Mouse (Mus musculus): ENCODE results near the gene Lmod3. TPM values are rescaled to one million over a fixed set of nuclear protein-coding genes. Genes with fewer than 3 reads are reported as not detected.

Gene Lmod3
- total RNA-seq, 2 experiments from 2014 or later, result 50.2 to 55.6 TPM

DNA sequence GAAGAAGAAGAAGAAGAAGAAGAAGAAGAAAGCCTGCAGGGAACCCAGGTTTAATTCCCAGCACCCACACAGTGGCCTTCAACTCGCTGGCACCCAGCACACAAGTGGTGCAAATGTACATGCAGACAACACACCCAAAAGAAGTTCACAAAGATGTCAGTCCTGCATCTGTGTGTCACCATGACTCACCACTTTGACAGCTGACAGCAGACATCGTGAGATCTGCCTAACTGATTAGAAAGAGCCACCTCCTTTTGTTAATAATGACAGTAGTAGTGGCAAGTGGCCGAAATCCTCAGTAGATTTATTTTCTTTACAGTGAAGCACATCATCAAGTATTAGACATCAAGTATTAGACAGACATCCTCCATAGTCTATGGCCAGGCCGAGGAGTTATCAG, 45.5 kb downstream of the Lmod3 start:
- intact Hi-C loops (cut with DNase I), result no loop called here
- no peak for DNase-seq

DNA sequence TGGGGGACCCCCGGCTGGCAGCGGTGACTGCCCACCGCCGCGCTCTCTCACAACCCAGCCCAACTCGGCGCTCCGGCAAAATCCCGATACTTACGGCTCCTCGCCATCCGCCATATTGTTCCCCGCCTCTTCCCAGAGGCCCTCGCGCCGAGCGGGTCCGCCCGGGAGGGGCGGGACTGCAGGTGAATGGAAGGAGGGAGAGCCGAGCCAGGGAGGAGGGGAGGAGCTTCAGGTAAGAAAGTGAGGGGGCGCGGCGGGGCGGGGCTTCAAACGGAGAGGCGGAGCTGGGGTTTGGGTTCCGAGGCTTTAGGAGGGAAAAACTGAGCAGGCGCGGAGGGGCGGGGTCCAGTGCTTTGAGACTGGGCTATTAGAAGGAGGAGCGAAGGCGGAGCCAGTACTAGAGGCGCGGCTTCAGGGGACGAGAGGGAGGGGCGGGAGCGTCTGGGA, 47.1 kb downstream of the Lmod3 start, which contains the start of gene Uba3:
TSS of gene Uba3 (minus strand) at position 209 of the 447 bp plus-strand sequence.
- intact Hi-C loops (cut with DNase I), result no loop called here
- peak; percentile 98 to 99 for DNase-seq

DNA sequence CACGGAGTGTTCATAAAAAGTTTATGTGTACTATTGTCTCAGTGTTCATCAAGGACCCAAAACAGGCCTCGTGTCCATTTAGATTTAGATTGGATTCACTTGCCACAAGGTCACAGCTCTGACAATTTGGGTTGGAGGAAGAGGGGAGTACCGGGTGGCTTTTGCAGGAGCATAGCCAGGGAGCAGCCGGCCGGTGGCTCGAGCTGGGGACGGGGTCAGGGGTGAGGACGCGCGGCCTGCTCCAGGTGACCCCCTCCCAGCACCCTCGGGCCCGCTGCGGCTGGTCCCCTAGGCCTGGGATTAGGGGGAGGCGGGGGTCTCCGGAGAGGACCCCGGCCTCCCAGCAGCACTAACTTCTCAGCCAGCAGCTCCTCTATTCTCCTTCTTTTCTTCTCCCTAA, 47.6 kb downstream of the Lmod3 start:
- intact Hi-C loops (cut with DNase I), result no loop called here

DNA sequence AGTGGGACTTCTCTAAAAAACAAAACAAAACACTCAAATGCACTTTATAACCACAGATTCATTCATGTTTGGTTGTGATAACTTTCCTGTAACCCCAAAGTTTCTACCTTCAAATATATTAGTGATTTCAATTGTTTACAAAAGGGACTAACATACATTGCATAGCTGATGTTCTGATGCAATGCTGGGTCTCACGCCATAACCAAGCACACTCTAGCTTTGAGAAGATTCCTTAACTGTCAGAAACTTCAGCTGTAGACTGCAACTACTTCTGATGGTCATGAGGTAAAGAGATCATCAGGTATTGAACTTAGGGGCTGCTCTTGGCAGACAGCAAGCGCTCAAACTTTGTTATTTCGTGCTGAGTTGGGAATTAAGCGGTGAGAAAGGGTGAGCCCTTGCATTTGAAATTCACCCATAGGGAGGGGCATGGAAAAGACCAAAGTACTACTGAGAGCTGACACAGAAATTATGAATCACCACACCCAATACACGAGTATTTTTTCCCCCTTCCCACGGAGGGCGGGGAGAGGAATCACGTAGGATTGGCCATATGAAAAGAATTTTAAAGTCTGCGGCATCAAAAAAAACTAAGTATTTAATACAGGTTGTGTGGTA, 48.2 kb downstream of the Lmod3 start:
- intact Hi-C loops (cut with DNase I), result no loop called here

More for the DNA sequence above, 47.6 kb downstream of the Lmod3 start:
- peak; percentile 33 to 48 for DNase-seq

DNA sequence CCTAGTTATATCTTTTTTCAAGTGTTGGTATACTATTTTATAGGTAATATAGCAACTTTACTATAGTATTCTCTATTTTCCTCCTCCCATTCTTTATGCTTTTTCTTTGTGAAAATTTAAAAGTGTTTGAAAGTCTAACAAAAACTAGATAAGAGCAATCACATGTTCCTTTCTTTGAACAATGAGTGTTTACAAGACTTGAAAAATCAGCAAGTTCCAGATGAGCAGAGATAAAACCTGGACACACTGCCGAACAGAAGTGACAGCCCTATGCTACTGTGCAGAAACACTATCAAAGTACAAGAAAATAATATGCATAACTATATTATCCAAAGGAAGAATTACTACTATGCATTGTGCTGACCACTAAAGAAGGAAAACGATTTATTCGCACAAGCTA, 50.1 kb downstream of the Lmod3 start:
- DNase-seq, result no peak
- intact Hi-C loops (cut with DNase I), result no loop called here

More for the DNA sequence above, 48.2 kb downstream of the Lmod3 start:
- no peak for DNase-seq

DNA sequence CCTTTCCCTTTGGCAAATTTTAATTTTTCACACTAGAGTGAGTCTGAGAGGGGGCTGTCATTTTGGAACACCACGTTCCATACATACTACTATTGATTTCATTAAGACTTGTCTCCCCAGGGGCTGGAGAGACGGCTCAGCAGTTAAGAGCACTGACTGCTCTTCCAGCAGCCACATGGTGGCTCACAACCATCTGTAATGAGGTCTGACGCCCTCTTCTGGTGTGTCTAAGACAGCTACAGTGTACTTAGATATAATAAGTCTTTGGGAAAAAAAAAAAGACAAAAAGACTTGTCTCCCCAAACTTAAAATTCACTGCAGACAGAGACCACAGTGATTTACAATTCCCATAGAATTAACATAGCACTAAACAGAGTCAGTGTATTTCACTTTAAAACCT, 52.1 kb downstream of the Lmod3 start:
- no peak for DNase-seq
- intact Hi-C loops (cut with DNase I), result no loop called here

Other genes starting within 250 kb of the Lmod3 start
- gene Fam19a4, start 192.3 kb downstream of the Lmod3 start, total RNA-seq (2021), result not detected
- gene Eogt, start 103.6 kb downstream of the Lmod3 start, total RNA-seq (2021), result 10 to 100 TPM; 15.7 to 16.6 TPM
- gene Tmf1, start 73.6 kb downstream of the Lmod3 start, total RNA-seq (2021), result 10 to 100 TPM; 32.1 to 34.7 TPM
- gene Uba3, start 47.1 kb downstream of the Lmod3 start, total RNA-seq (2021), result 10 to 100 TPM; 66.9 to 71.9 TPM
- 100 to 1,000 TPM; 103 to 110 TPM for gene Arl6ip5, start 42.1 kb downstream of the Lmod3 start, total RNA-seq (2021)

Measured in heart, postnatal 14 days (tissue).